Mouse (Mus musculus): ENCODE data around the gene Hmbs. TPM values are rescaled to one million over a fixed set of nuclear protein-coding genes. Genes with fewer than 3 reads are reported as not detected.
"Not testable (repeated sequence)": the region's sequence is repeated elsewhere in the genome, so short reads cannot be mapped to it uniquely, and the experiment has no call there.

Gene Hmbs
- polyA plus RNA-seq, 1 experiment from 2014 or later = 291 TPM

DNA sequence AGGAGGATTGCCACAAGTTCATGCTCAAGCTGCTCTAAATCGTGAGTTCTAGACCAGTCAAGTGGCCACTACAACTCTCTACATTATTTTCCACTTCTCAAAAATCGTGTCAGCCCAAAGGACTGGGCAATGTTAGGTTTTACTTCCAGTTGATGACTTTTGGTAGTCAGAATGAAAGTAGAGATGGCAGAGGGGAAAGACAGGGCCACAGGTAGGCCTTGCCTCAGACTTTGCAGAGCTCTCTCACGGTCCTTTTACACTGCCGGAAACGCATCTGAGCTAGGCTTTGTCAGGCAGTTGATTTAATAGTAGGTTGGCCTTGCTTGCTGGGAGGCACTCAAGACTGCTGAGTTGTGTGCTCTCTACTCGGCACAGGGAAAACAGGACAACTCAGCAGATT is 19.9 kb downstream of the Hmbs start:
- Histone ChIP-seq H3K4me1 (ENCODE audit: control insufficient read depth, insufficient read depth, low read length) (peaks cover 11% of the 10 kb centered on the region; the same call in 1 of the 2 replicates), H3K27me3 (ENCODE audit: control insufficient read depth, insufficient read depth, low read length) (no peaks in the 10 kb centered on the region), H3K9ac (ENCODE audit: low read depth, low read length) (no peak overlapping the region), H3K4me2 (no peak overlapping the region), H3K4me3 (ENCODE audit: low read depth, low read length) (no peak overlapping the region), H3K9me3 (replicated peaks; ENCODE audit: control insufficient read depth, low read length) (no peaks in the 10 kb centered on the region), H3K27ac (ENCODE audit: low read depth, low read length) (no peak overlapping the region), H3K36me3 (ENCODE audit: control insufficient read depth, insufficient read depth, low read length) (peaks cover 3% of the 10 kb centered on the region; the same call in 1 of the 2 replicates)
- no peak for ATAC-seq (replicated peaks; ENCODE audit: insufficient number of reproducible peaks, low FRiP score, low TSS enrichment)
- WGBS (ENCODE audit: insufficient replicate concordance) = 83% methylated on average over 6 of the region's 6 CpGs

DNA sequence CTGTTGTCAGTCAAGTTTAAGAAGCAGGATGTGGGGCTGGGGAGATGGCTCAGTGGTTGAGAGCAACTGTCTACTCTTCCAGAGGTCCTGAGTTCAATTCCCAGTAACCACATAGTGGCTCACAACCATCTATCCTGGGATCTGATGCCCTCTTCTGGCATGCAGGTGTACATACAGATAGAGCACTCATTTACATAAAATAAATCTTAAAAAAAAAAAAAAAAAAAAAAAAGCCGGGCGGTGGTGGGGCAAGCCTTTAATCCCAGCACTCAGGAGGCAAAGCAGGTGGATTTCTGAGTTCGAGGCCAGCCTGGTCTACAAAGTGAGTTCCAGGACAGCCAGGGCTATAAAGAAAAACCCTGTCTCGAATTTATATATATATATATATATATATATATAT is 20.4 kb downstream of the Hmbs start:
- 72% methylated on average over 4 of the region's 4 CpGs for WGBS (ENCODE audit: insufficient replicate concordance)
- not testable (repeated sequence) for H3K9me3 ChIP-seq (replicated peaks; ENCODE audit: control insufficient read depth, low read length); H3K36me3 ChIP-seq (ENCODE audit: control insufficient read depth, insufficient read depth, low read length); H3K27me3 ChIP-seq (ENCODE audit: control insufficient read depth, insufficient read depth, low read length); H3K9ac ChIP-seq (ENCODE audit: low read depth, low read length); H3K27ac ChIP-seq (ENCODE audit: low read depth, low read length); H3K4me2 ChIP-seq; H3K4me3 ChIP-seq (ENCODE audit: low read depth, low read length); ATAC-seq (replicated peaks; ENCODE audit: insufficient number of reproducible peaks, low FRiP score, low TSS enrichment)
- peaks cover 12% of the 10 kb centered on the region for H3K4me1 ChIP-seq (ENCODE audit: control insufficient read depth, insufficient read depth, low read length)

DNA sequence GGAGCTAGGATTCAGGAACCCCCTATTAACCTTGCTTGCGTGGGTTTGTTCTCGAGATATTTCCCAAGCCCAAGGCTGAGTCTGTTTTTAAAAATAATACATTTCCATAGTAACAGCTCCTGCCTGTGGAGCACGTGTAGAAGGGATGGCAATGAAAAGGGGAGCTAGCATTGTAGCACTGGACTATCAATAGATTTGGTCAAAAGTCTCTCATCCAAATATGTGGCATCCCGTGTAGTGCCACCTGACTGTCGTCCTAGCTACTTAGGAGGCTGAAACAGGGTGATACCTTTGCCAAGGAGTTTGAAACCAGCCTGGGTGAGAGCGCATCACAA is 23.3 kb downstream of the Hmbs start:
- Histone ChIP-seq H3K9me3 (replicated peaks; ENCODE audit: control insufficient read depth, low read length) (no peaks in the 10 kb centered on the region), H3K4me1 (ENCODE audit: control insufficient read depth, insufficient read depth, low read length) (peaks cover 16% of the 10 kb centered on the region), H3K4me2 (peak overlapping the region; percentile 83), H3K27me3 (ENCODE audit: control insufficient read depth, insufficient read depth, low read length) (no peaks in the 10 kb centered on the region), H3K27ac (ENCODE audit: low read depth, low read length) (peak overlapping the region; percentile 68), H3K9ac (ENCODE audit: low read depth, low read length) (peak overlapping the region; percentile 66), H3K36me3 (ENCODE audit: control insufficient read depth, insufficient read depth, low read length) (0 out of 2 replicates have a peak, but pooled peaks cover 3% of the 10 kb centered on the region), H3K4me3 (ENCODE audit: low read depth, low read length) (peak overlapping the region; percentile 75)
- ATAC-seq (replicated peaks; ENCODE audit: insufficient number of reproducible peaks, low FRiP score, low TSS enrichment) = no peak
- WGBS (ENCODE audit: insufficient replicate concordance) = 20% methylated on average over 6 of the region's 6 CpGs

DNA sequence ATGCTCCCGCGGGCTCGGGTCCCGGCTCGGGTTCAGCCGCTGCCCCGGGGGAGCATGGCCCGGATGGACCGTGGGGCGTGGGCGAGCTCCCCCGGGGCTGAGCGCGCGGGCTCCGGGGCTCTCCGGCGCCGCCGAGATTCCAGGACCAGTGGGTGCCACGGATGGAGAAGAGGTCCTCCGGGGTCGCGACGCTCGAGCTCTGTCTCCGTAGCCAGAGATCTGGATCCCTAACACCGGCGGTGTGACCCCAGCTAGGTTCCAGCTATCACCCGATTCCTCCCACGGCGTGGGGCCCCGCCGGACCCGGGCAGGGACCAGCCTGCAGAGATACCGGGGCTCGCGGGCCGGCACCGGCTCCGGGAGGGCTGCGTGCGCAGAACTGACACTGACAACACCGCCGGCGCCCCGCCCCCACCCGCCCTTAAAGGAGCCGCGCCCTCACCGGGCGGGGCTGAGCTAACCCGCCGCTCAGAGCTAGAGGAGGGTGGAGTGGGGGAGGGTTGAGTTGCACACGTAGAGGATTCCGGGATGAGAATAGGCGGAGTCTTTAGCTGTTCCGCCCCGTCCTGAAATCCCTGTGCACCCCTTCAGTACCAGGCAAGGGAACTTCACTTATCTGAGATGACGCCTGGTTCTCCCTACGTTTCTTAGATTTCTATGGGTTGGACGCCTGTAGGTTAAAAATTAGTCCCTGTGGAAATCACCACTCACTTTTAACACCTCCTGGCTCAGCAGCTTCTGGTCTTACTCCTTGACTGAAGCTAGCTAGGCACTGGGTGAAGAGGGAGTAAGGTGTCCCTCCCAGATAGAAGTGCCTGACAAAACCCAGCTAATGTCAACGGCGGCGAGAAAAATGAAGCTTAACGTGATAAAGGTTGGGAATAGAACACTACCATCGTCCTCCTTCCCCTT is 23.9 kb downstream of the Hmbs start, which contains the start of gene C2cd2l:
TSS of gene C2cd2l (minus strand) at position 399 of the 912 bp plus-strand sequence.
- H3K4me3 ChIP-seq (ENCODE audit: low read depth, low read length) = peak within 1 kb of the TSS; percentile 75
- H3K9ac ChIP-seq (ENCODE audit: low read depth, low read length) = peak within 1 kb of the TSS; percentile 80
- peak within 1 kb of the TSS; percentile 83 for H3K4me2 ChIP-seq
- H3K36me3 ChIP-seq (ENCODE audit: control insufficient read depth, insufficient read depth, low read length) = peaks cover 6% of the 10 kb centered on the region; the same call in 1 of the 2 replicates
- no peaks in the 10 kb centered on the region for H3K27me3 ChIP-seq (ENCODE audit: control insufficient read depth, insufficient read depth, low read length)
- H3K27ac ChIP-seq (ENCODE audit: low read depth, low read length) = peak within 1 kb of the TSS; percentile 68
- peak; percentile 96 for ATAC-seq (replicated peaks; ENCODE audit: insufficient number of reproducible peaks, low FRiP score, low TSS enrichment)
- H3K9me3 ChIP-seq (replicated peaks; ENCODE audit: control insufficient read depth, low read length) = no peaks in the 10 kb centered on the region
- under 1% methylated on average over 65 of the region's 67 CpGs for WGBS (ENCODE audit: insufficient replicate concordance)
- H3K4me1 ChIP-seq (ENCODE audit: control insufficient read depth, insufficient read depth, low read length) = peaks cover 14% of the 10 kb centered on the region; the same call in 1 of the 2 replicates

DNA sequence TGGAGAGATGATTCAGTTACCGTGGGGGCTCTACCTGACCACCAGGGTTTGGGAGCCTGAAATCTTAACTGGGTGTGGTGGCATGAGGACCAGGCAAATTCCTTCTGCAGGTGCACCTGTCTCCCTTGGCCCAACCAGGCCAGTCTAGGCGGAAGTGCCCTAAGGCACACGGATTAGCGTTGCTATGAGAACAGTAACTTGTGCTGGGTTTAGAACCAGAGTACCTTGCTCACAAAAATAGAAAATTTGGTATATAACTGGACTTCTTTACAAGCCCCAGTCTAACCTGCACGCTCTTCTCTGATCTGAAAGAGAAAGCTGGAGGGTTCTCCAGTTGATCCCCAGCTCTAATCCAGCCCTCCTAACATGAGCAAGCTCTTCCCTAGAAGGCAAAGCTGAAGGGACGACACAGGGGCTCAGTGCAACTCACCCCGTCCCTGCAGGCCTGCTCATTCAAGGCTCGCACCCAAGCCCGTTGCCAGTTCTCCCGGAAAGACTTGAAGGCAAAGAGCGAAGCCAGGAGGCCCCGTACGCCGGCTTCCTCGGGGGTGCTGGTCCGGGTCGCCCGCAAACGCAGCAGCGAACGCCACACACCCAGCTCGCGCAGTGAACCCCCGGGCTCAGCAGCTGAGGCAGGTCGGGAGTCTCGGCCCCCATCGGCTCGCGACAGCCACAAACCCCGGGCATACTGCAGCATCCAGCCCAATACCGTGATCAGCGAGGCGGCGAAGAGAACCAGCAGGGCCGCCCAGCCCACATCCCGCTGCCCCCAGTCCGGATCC is 24.7 kb downstream of the Hmbs start:
- no peaks in the 10 kb centered on the region for H3K27me3 ChIP-seq (ENCODE audit: control insufficient read depth, insufficient read depth, low read length)
- H3K27ac ChIP-seq (ENCODE audit: low read depth, low read length) = peak overlapping the region; percentile 46; the same call in 1 of the 2 replicates
- H3K4me1 ChIP-seq (ENCODE audit: control insufficient read depth, insufficient read depth, low read length) = peaks cover 14% of the 10 kb centered on the region; the same call in 1 of the 2 replicates
- H3K4me2 ChIP-seq = peak overlapping the region; percentile 83
- peak overlapping the region; percentile 75 for H3K4me3 ChIP-seq (ENCODE audit: low read depth, low read length)
- H3K36me3 ChIP-seq (ENCODE audit: control insufficient read depth, insufficient read depth, low read length) = peaks cover 9% of the 10 kb centered on the region; the same call in 1 of the 2 replicates
- ATAC-seq (replicated peaks; ENCODE audit: insufficient number of reproducible peaks, low FRiP score, low TSS enrichment) = no peak
- peak overlapping the region; percentile 80 for H3K9ac ChIP-seq (ENCODE audit: low read depth, low read length)
- no peaks in the 10 kb centered on the region for H3K9me3 ChIP-seq (replicated peaks; ENCODE audit: control insufficient read depth, low read length)
- WGBS (ENCODE audit: insufficient replicate concordance) = 3% methylated on average over 37 of the region's 37 CpGs

DNA sequence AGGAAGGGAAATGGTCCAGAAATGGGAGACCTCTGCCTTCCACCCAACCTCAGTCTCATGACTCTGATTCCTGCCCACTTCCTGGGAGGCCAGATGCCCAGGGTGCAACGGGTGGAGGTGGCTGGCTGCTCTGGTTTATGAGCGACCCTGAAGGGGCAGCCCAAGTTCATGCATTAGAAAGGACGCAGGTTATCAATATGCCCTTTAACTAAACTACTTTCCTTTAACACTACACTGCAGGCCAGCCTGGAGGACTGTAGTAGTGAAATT is 25.3 kb downstream of the Hmbs start:
- no peak overlapping the region for H3K27ac ChIP-seq (ENCODE audit: low read depth, low read length)
- H3K36me3 ChIP-seq (ENCODE audit: control insufficient read depth, insufficient read depth, low read length) = peaks cover 9% of the 10 kb centered on the region; the same call in 1 of the 2 replicates
- H3K9ac ChIP-seq (ENCODE audit: low read depth, low read length) = no peak overlapping the region
- H3K27me3 ChIP-seq (ENCODE audit: control insufficient read depth, insufficient read depth, low read length) = no peaks in the 10 kb centered on the region
- ATAC-seq (replicated peaks; ENCODE audit: insufficient number of reproducible peaks, low FRiP score, low TSS enrichment) = no peak
- peak overlapping the region; percentile 83 for H3K4me2 ChIP-seq
- peak overlapping the region; percentile 75 for H3K4me3 ChIP-seq (ENCODE audit: low read depth, low read length)
- peaks cover 14% of the 10 kb centered on the region; the same call in 1 of the 2 replicates for H3K4me1 ChIP-seq (ENCODE audit: control insufficient read depth, insufficient read depth, low read length)
- 31% methylated on average over 3 of the region's 3 CpGs for WGBS (ENCODE audit: insufficient replicate concordance)
- no peaks in the 10 kb centered on the region for H3K9me3 ChIP-seq (replicated peaks; ENCODE audit: control insufficient read depth, low read length)

DNA sequence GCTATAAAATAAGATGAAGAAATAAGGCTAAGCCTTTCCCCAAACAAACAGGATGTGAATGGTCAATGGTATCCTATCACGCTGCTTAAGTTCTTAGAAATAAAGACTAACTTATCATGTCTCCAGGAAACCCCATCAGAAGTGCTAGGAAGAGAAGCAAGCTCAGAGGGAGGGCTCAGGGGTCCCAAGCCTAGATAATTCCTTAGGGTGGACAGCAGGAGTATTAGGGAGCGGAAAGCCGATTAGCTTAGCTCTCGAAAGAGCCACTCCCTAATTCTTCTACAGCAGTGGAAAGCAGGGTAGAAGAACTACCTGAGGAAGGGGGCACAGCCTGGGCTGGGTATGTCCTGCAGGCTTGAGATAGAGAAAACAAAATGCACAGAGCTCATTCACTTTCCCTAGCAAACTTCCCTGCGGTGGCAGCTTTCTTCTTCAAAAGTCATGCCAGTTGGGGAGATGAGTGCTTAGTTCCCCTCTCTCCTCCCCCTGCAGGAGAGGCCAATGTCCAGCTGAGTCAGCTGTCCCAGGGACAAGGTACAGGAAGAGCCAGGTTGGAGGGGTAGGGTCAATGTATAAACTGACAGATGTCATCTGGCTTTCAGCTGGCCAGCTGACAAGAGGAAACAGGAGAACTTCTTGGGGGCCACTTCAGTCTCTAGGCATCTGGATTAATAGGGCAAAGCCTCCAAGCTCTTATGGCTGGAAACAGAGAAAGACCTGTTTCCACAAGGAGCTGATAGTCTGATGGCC is 25.8 kb downstream of the Hmbs start:
- WGBS (ENCODE audit: insufficient replicate concordance) = 50% methylated on average over 5 of the region's 5 CpGs
- Histone ChIP-seq H3K9ac (ENCODE audit: low read depth, low read length) (no peak overlapping the region), H3K4me3 (ENCODE audit: low read depth, low read length) (peak overlapping the region; percentile 75; the same call in 1 of the 2 replicates), H3K36me3 (ENCODE audit: control insufficient read depth, insufficient read depth, low read length) (peaks cover 9% of the 10 kb centered on the region; the same call in 1 of the 2 replicates), H3K9me3 (replicated peaks; ENCODE audit: control insufficient read depth, low read length) (no peaks in the 10 kb centered on the region), H3K27ac (ENCODE audit: low read depth, low read length) (no peak overlapping the region), H3K27me3 (ENCODE audit: control insufficient read depth, insufficient read depth, low read length) (no peaks in the 10 kb centered on the region), H3K4me2 (peak overlapping the region; percentile 83), H3K4me1 (ENCODE audit: control insufficient read depth, insufficient read depth, low read length) (peaks cover 14% of the 10 kb centered on the region; the same call in 1 of the 2 replicates)
- ATAC-seq (replicated peaks; ENCODE audit: insufficient number of reproducible peaks, low FRiP score, low TSS enrichment) = no peak

DNA sequence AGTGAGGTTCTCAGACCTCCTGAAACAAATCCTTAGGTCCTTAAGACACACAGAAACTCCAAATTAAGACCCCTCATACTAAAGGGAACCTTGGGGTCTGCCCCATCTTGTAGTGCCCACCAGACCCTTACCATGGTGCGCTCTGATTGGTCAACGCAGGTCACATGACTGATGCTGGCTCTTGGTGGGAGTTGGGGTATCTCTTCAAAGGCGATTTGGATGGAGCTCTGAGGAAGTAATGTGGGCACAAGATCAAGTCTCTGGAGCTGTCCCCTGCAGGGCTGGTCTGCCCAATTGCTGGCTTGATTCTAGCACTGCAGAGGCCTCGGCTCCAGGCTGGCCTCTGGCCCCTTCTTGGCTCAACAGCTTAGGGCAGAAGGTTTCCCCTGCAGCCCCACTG is 26.6 kb downstream of the Hmbs start:
- Histone ChIP-seq H3K4me3 (ENCODE audit: low read depth, low read length) (no peak overlapping the region), H3K4me1 (ENCODE audit: control insufficient read depth, insufficient read depth, low read length) (peaks cover 14% of the 10 kb centered on the region; the same call in 1 of the 2 replicates), H3K9ac (ENCODE audit: low read depth, low read length) (no peak overlapping the region), H3K9me3 (replicated peaks; ENCODE audit: control insufficient read depth, low read length) (no peaks in the 10 kb centered on the region), H3K27me3 (ENCODE audit: control insufficient read depth, insufficient read depth, low read length) (no peaks in the 10 kb centered on the region), H3K27ac (ENCODE audit: low read depth, low read length) (no peak overlapping the region), H3K4me2 (no peak overlapping the region), H3K36me3 (ENCODE audit: control insufficient read depth, insufficient read depth, low read length) (peaks cover 13% of the 10 kb centered on the region; the same call in 1 of the 2 replicates)
- no peak for ATAC-seq (replicated peaks; ENCODE audit: insufficient number of reproducible peaks, low FRiP score, low TSS enrichment)
- 71% methylated on average over 4 of the region's 4 CpGs for WGBS (ENCODE audit: insufficient replicate concordance)
